Mouse (Mus musculus): ENCODE measurements at regions not wholly inside any gene's neighbourhood (a gene's known extent, or its start where the extent isn't known, plus 50 kb on each side); places are given as distances from the start of the nearest gene placed in this dataset.
A peak's percentile ranks its signal among the peaks of the same experiment; 100 is the strongest.

DNA sequence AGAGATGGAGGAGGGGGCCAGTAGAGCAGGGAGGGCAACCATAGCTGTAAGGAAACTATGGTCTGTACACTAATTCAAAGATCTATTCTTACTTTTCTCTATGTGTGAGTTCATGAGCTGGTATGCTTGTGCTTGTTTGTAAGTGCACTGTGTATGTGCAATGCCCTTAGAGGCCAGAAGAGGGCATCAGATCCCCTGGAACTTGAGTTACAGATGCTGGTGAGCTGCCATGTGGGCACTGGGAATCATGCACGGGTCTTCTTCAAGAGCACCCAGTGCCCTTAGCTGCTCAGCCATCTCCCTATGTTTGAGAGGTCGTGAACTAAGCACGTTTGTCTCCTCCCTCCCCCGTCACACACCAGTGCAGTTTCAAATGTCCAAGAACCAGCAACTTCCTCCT is 68.9 kb downstream of the Tbx3 start:
- no peak for DNase-seq (ENCODE audit: low spot score in 2 of 2)

DNA sequence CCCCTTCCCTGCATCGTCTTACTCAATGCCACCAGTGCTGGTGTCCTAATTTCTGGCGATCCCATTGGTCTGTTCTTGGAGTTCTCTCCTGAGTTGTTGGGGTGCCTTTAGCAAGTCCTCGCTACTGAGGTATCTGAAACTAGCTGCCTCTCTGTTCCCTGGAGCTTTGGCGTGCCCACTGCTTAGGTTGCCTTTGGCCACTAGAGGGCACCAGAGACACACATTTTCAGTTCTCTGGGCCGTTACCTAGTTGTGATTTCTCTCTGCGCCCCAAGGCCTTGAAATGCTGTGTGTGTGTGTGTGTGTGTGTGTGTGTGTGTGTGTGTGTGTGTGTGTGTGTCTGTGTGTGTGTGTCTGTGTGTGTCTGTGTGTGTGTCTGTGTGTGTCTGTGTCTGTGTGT is 70.6 kb downstream of the Tbx3 start:
- peak in 1 of 2 experiments; percentile 42 for DNase-seq (ENCODE audit: low spot score in 2 of 2)

DNA sequence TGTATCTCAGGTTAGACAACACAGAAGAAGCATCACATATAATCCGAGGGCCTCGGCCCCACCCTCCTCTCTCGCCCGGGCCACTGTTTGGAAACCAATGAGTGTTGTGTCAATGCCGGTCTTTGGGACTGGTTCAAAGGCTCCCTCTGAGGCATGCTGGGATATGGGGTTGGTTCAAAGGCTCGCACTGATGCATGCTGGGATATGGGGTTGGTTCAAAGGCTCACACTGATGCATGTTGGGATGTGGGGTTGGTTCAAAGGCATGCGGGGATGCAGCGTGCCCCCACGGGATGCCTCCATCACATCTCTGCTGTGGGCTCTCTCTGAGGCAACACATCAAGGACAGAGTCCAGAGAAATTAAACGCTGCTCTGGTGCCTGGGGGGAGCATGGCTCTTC is 73.3 kb downstream of the Tbx3 start:
- DNase-seq (ENCODE audit: low spot score in 2 of 2): no peak

DNA sequence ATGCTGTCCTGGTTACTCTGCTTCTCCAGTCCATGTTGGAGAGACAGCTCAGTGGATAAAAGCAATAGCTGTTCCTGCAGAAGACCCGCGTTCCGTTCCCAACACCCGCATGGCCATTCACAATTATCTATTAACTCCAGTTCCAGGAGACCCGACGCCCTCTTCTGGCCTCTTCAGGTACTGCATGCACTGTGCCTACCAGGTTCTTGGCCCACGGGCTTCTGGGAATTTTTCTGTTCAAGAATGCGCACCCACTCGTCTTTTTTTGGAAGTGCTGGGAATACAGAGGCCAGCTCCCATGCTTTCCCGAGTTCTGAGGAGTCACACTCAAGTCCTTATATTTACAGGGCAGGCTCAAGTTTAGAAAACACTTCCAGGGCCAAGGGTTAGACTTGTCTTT is 76.6 kb downstream of the Tbx3 start:
- DNase-seq (ENCODE audit: low spot score in 2 of 2): no peak

DNA sequence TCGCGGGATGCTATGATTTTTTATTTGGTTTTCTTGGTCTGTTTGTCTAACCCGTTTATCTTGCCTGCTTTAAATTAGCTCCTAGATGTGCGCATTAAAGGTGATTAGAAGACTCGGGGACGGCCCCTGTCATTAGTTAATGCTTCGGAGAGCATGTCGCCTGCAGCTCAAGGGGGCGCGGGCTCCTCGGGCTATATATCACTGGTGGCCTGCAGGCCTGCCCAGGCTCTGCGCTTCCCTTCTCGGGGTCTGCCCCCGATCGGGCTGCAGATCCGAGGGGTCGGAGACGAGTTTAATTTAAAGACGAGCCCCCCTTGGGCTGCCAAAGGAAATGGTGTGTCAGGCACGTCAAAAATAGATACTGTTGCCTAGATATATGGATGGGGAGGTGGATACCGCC is 78.2 kb downstream of the Tbx3 start:
- DNase-seq (ENCODE audit: low spot score in 2 of 2): no peak

GRCm38 (mm10) chr5:119749153-119749552 is 78.7 kb downstream of the Tbx3 start:
- DNase-seq (ENCODE audit: low spot score in 2 of 2): no peak

- DNase-seq (ENCODE audit: low spot score in 2 of 2): no peak
Measured at GRCm38 (mm10) chr5:119755782-119756181, 76.7 kb upstream of the Tbx5 start.

- DNase-seq (ENCODE audit: low spot score in 2 of 2): no peak
Measured at GRCm38 (mm10) chr5:119758880-119759279, 73.6 kb upstream of the Tbx5 start.

DNA sequence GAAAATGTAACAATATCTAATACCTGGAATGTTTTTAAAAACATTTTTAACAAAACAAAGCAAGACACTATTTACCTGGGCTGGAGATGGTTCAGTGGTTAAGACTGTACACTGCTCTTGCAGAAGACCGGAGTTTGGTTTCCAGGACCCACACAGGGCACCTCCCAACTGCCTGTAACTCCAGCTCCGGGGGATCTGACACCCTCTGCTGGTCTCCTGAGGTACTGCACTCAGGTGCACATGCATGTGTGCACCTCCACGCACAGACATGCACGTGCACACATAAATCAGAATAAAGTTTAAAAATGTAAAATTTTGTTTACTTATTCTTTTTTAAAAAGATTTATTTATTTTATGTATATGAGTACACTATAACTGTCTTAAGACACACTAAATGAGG is 70.4 kb upstream of the Tbx5 start:
- DNase-seq (ENCODE audit: low spot score in 2 of 2): no peak

DNA sequence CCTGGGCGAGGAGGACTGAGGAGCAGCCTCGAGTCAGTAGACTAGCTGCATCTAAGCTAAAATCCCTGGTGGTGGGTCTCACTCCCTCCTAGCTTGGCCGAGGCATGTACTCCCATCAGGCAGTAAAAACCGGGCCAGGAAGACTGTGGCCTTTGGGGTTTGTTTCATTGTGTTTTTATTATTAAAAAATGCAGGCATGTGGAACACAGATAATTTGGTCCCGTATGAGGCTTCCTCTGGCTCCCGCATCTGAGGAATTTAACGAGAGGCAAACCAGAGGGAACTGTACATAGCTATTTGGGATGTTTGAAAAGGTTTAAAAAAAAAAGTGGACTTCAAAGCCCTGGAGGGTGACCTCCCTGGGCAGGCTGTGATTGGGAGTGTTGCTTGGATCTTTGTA is 69.1 kb upstream of the Tbx5 start:
- no peak for DNase-seq (ENCODE audit: low spot score in 2 of 2)

- DNase-seq (ENCODE audit: low spot score in 2 of 2): no peak
Measured at GRCm38 (mm10) chr5:119766372-119766771, 66.1 kb upstream of the Tbx5 start.

DNA sequence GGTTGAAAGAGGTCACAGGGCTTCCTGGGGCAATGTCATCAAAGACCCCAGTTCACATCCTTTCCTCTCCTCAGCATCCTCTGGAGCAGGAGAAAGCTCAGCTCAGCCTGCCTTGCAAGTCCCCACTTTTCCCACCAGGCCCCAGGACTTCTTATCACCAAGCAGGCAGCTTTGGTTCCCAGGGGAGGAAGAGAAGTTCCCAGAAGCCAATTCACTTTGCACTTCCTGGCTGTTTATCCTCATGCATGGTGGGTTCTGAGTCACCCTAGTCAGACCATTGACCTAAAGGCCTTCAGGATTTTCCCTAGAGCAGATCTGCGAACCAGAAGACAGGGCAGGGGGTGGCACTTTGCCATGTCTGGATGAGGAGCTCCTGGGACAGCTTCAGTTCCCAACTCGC is 61.5 kb upstream of the Tbx5 start:
- DNase-seq (ENCODE audit: low spot score in 2 of 2): no peak

- no peak for DNase-seq (ENCODE audit: low spot score in 2 of 2)
Measured at GRCm38 (mm10) chr5:119776106-119776887, 56.2 kb upstream of the Tbx5 start.

- DNase-seq (ENCODE audit: low spot score in 2 of 2): peak in 1 of 2 experiments; percentile 30
Measured at GRCm38 (mm10) chr5:119777836-119778235, 54.6 kb upstream of the Tbx5 start.

DNA sequence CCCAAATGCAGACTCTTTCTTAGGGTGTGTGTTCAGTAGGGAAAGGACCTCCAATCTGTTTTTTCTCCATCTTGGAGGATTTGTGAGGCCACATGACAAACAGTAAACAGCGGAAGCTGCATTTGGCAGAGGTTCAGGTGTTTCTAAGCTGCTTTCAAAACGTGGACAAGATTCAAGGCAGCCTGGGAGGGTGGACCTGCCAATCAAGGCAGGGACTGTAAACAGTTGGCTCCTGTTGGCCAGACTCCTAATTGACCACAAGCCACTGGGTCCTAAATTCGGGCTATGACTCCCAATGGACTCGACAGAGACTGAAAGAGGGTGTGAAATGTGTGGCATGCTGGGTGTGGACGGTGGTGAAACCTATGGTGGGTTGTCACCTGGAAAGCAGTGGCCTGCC is 51.1 kb upstream of the Tbx5 start:
- no peak for DNase-seq (ENCODE audit: low spot score in 2 of 2)
